Mouse (Mus musculus): ENCODE measurements around the gene Ncoa1. TPM values are rescaled to one million over a fixed set of nuclear protein-coding genes. Genes with fewer than 3 reads are reported as not detected.
"Not testable (repeated sequence)": the region's sequence is repeated elsewhere in the genome, so short reads cannot be mapped to it uniquely, and the experiment has no call there.

The Ncoa1 gene
- total RNA-seq, 2 experiments from 2014 or later: 29.2 to 34.6 TPM

GRCm38 (mm10) chr12:4245742-4246141 lies 231.2 kb downstream of the Ncoa1 start:
- DNase-seq (ENCODE audit: low spot score): no peak
- intact Hi-C loops (cut with DNase I): no loop called here

- intact Hi-C loops (cut with DNase I): no loop called here
- DNase-seq (ENCODE audit: low spot score): no peak
Observed at GRCm38 (mm10) chr12:4243805-4244204, 233.2 kb downstream of the Ncoa1 start.

DNA sequence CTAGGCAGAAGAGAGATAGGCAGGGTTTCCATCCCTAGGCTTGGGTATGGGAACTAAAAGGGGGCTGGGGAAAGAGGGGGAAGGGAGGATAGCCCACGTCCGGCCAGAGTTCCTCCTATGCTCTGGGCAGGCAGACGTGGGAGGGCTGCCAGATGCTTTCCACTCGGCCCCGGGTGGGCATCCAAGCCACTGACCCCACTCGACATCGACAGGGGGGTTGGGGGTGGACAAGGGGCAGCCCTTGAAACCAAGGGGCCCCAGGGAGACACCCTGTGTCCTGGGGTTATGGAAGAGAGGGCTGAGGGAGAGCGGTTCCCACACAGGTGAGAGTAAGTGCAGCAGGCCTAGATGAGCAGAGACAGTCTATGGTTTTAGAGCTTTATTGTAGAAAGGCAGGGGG lies 236.7 kb downstream of the Ncoa1 start:
- intact Hi-C loops (cut with DNase I); DNase-seq (ENCODE audit: low spot score): not testable (repeated sequence)

GRCm38 (mm10) chr12:4237481-4237880 lies 239.5 kb downstream of the Ncoa1 start:
- intact Hi-C loops (cut with DNase I): loop anchor here (10.0 kb wide), 3 partner anchors 237 to 1003 kb away; partner anchors contain the start of gene Ncoa1
- DNase-seq (ENCODE audit: low spot score): no peak

DNA sequence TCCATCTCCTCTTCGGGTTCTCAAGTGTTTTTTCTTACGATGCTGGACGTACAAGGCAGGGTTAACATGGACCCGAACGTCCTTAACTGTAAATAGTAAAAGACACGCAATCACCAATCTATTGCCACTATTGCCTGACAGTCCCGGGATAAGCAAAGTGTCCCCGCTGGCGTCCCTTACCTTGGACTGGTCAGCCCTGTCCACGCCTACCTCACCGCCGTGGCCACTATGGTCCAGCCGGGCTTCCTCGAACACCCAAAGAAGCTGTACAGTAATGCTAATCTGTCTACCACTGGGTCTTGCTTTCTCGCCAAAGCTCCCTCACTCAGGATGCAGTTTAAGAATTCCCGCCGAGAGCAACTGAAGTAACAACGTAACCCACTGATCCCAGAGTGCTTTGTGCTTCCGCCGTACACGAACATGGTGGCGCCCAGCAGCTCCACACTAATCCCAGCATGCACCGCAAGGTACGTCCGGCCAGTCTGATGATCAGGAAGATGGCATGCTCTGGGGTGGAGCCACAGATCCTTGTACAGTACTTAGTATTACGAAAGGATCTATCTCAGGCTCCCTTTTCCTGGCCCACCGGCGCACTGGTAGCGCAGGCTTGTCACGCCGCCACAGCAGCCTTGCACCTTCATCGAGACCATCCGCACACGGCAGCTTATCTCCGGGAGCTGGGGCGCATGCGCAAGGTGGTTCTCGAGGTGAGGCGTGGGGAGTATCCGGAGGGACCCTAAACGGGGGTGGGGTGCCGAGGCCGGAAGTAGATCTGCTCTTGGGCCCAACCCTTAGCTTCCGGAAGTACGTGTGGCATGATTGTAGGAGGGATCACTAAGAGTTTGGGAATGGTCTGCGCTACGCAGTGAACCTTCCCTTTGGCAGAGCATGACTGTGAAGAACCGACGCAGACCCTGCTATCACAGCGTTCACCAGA lies 243.1 kb downstream of the Ncoa1 start, which contains the start of the genes Ptrhd1 and Cenpo:
Gene Ptrhd1 (plus strand): TSS at position 456 of the 937 bp plus-strand sequence.
Gene Cenpo (minus strand): TSS at position 723 of the 937 bp plus-strand sequence.
- intact Hi-C loops (cut with DNase I): loop anchor here (10.0 kb wide), 3 partner anchors 241 to 999 kb away; partner anchors contain the start of gene Ncoa1
- DNase-seq (ENCODE audit: low spot score): peak; percentile 92

- intact Hi-C loops (cut with DNase I): loop anchor here (10.0 kb wide), 3 partner anchors 242 to 998 kb away; partner anchors contain the start of gene Ncoa1
- no peak for DNase-seq (ENCODE audit: low spot score)
Observed at GRCm38 (mm10) chr12:4232777-4233176, 244.2 kb downstream of the Ncoa1 start.

GRCm38 (mm10) chr12:4230156-4230555 lies 246.8 kb downstream of the Ncoa1 start:
- DNase-seq (ENCODE audit: low spot score): no peak
- intact Hi-C loops (cut with DNase I): loop anchor here (10.0 kb wide), 3 partner anchors 245 to 995 kb away; partner anchors contain the start of gene Ncoa1

GRCm38 (mm10) chr12:4212908-4213307 lies 264.1 kb downstream of the Ncoa1 start:
- DNase-seq (ENCODE audit: low spot score): no peak
- intact Hi-C loops (cut with DNase I): no loop called here

- intact Hi-C loops (cut with DNase I): no loop called here
- DNase-seq (ENCODE audit: low spot score): no peak
Observed at GRCm38 (mm10) chr12:4211174-4211573, 265.8 kb downstream of the Ncoa1 start.

- DNase-seq (ENCODE audit: low spot score): no peak
- intact Hi-C loops (cut with DNase I): loop anchor here (1.0 to 5.0 kb wide), 3 partner anchors 52 to 287 kb away; no protein-coding TSS in a partner anchor
Observed at GRCm38 (mm10) chr12:4209196-4209595, 267.8 kb downstream of the Ncoa1 start.

DNA sequence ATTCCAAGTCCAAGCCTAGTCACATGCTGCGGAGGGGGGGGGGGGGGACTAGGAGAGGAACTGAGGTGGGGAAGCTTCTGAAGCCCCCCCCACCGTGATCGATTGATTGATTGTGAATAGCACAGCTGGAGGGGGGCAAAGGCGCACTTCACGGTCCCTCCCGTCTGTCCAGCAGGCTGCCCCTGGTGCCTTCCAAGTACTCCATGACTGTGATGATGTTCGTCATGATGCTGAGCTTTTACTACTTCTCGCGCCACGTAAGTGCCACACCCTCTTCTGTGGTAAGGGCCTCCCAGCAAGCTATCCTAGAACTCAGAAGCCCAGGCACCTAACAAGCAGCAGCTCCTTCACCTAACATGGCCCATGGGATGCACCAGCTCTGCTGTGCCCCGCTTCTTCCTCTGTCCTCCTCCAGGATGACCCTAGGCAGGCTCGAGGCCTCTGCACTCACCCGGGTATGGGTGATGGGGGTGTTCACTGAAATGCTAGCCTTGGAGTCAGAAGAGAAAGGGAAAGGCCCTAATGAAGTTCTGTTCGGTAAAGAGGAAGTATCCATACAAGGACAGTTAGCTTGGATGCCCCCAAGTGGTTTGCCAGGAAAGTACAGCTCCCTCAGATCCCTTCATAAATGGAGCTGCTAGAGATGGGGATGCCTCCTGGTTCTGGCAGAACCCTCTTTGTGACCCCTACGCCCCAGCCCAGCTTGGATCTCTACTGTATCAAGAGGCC lies 268.4 kb downstream of the Ncoa1 start:
- intact Hi-C loops (cut with DNase I): loop anchor here (1.0 to 5.0 kb wide), 3 partner anchors 51 to 286 kb away; no protein-coding TSS in a partner anchor
- no peak for DNase-seq (ENCODE audit: low spot score)

GRCm38 (mm10) chr12:4206106-4206505 lies 270.9 kb downstream of the Ncoa1 start:
- no peak for DNase-seq (ENCODE audit: low spot score)
- intact Hi-C loops (cut with DNase I): loop anchor here (5.0 kb wide), 2 partner anchors 49 to 284 kb away; no protein-coding TSS in a partner anchor

GRCm38 (mm10) chr12:4202206-4202605 lies 274.8 kb downstream of the Ncoa1 start:
- intact Hi-C loops (cut with DNase I): no loop called here
- DNase-seq (ENCODE audit: low spot score): no peak

DNA sequence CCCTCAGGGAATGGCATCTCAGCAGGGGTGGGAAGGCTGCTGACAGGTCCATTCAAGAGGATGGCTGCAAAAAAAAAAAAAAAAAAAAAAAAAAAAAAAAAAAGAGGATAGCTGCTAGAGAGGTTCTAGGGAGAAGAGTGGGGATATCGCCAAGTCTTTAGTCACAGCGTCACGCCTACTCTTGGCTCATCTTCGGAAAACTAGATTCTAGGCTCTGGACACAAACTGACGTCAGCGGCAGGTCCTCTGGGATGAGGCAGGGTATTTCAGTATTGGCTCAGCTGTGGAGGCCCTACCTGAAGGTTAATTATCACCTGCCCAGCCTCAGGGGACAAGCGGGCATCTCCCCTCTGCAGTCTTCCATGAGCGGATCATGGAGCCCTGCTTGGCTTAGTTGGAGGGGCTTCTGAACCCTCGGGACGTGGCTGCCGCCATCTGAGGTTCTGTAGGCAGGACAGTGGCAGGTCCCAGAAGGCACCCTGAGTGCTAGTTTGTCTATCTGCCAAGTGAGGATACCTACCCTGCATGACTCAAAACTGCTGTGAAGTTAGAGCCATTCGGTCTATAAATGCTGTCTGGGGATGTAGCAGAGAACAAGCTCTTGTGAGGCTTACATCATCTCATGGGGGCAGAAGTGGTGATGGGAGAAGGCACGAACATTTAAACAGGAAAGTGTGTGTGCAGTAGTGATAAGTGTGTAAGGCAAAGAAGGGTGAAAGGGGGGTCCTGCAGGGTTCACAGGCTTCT lies 275.4 kb downstream of the Ncoa1 start:
- peak; percentile 46 for DNase-seq (ENCODE audit: low spot score)
- intact Hi-C loops (cut with DNase I): no loop called here

DNA sequence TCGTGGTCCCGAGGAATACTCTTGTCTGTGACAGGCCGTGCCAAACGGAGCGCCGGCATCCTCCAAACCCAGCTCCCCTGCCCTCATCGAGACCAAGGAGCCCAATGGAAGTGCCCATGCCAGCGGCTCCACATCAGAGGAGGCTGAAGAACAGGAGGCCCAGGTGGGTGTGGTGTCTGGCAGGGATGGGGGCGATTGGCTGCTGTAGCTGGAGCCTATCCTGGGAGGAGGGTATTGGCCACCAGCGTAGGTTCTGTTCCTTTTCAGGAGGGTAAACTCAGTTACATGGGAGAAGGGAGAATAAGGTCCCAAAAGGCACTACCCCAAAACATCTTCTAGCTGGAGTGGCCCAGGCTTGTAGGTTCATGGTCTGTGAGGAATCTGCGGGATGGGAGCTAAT lies 277.7 kb downstream of the Ncoa1 start:
- no peak for DNase-seq (ENCODE audit: low spot score)

DNA sequence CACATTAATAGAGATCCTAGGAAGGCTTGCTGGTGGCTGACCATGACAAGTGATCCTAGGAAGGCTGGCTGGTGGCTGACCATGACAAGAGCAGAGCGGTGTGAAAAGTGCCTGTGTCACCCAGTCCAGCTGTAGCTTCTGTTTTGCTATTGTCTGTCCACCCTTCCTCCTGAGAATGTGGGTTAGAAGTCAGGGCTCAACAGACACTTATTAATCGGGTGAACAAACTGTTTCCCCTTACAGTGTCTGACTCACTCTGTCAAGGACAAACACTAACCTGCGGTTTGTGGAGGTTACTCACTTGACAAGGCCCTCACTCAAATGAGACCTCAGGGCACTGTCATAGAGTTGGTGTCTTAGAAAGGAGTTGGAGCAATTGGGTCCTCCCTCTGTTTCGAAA lies 278.3 kb downstream of the Ncoa1 start:
- intact Hi-C loops (cut with DNase I): no loop called here
- no peak for DNase-seq (ENCODE audit: low spot score)

More for the DNA sequence above, 277.7 kb downstream of the Ncoa1 start:
- intact Hi-C loops (cut with DNase I): no loop called here

Data from heart, postnatal 25 days (tissue).